Mouse (Mus musculus): ENCODE results near the gene Satb1. TPM values are rescaled to one million over a fixed set of nuclear protein-coding genes. Genes with fewer than 3 reads are reported as not detected.

Gene Satb1
- polyA plus RNA-seq, 1 experiment: 0.67 TPM

DNA sequence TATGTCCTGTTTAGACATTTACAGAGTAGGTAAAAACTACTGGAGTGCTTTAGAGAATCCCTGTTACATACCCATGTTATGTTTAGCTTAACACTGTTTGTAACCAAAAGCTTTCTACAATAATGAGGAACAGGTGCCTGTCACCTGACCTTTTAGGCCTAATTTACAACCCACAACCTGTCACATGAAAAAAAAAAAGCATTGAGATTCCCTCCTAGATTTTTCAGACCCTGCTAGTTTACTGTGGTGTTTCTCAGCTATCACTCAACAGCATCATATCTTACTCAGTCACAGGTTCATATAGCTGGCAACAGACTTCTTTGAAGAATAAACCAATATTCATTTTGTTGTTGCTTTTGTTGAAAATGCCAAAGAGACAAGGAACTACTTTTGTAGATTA lies 3.7 kb downstream of the Satb1 start:
- TF ChIP-seq MAX (IDR thresholded peaks at IDR 0.05; ENCODE audit: low read depth) (no peak), SRF (IDR thresholded peaks at IDR 0.05; ENCODE audit: control insufficient read depth, insufficient read length, low read depth) (no peak), MYOG (IDR thresholded peaks at IDR 0.05; ENCODE audit: control insufficient read depth in 1 of 3, insufficient read depth in 1 of 3, insufficient read length in 2 of 3, low read depth in 2 of 3) (no peak), MYOD1 (IDR thresholded peaks at IDR 0.05; ENCODE audit: control insufficient read depth in 1 of 3, insufficient read length in 2 of 3, low read depth in 2 of 3) (no peak), USF1 (IDR thresholded peaks at IDR 0.05; ENCODE audit: low read depth) (no peak), CEBPB (IDR thresholded peaks at IDR 0.05; ENCODE audit: insufficient read depth, poor library complexity, severe bottlenecking) (no peak), POLR2A (IDR thresholded peaks at IDR 0.05; ENCODE audit: insufficient read length, low read depth) (no peak), POLR2AphosphoS2 (IDR thresholded peaks at IDR 0.05; ENCODE audit: insufficient read length, low read depth) (no peak), TCF3 (IDR thresholded peaks at IDR 0.05; ENCODE audit: insufficient read length, low read depth) (no peak), REST (IDR thresholded peaks at IDR 0.05; ENCODE audit: insufficient read depth, insufficient read length) (no peak), TCF12 (IDR thresholded peaks at IDR 0.05; ENCODE audit: insufficient read depth, poor library complexity, severe bottlenecking) (no peak), E2F4 (IDR thresholded peaks at IDR 0.05; ENCODE audit: insufficient read depth) (no peak)

DNA sequence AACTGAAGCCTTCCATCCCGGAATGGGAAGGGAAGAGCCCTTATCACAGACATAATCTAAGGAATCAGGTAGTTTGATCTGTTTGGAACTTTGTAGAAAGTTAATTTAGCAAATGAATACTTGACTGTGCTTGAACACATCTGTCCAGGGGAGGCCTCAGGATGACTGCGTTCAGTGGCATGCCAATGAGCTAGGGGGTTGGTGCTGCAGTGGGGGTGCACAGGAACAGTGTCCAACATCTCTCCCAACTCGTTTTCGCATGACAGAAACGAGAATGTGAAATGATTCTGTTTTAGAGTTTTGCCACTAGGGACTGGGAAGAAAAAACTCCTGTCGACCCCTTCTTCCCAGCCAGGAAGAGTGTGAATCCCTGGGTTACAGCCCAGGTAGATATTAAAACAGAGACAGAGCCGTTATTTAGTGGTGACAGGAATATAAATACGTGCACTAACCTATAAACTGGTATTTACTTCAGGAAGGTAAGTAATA lies 5.1 kb downstream of the Satb1 start:
- Histone ChIP-seq H3K36me3 (ENCODE audit: control insufficient read depth, insufficient read depth) (no peaks in the 10 kb centered on the region), H3K4me3 (no peak overlapping the region), H3K4me2 (ENCODE audit: low read depth) (no peak overlapping the region), H3K79me2 (ENCODE audit: control insufficient read depth, insufficient read depth) (no peaks in the 10 kb centered on the region), H3ac (ENCODE audit: control insufficient read depth, insufficient read length) (no peak overlapping the region), H3K27me3 (ENCODE audit: control insufficient read depth, insufficient read depth, insufficient read length) (peaks cover 30% of the 10 kb centered on the region)
- TF ChIP-seq CEBPB (IDR thresholded peaks at IDR 0.05; ENCODE audit: insufficient read depth, poor library complexity, severe bottlenecking): no peak
- no peak for TF ChIP-seq TCF12 (IDR thresholded peaks at IDR 0.05; ENCODE audit: insufficient read depth, poor library complexity, severe bottlenecking)
- no peak for TF ChIP-seq MAX (IDR thresholded peaks at IDR 0.05; ENCODE audit: low read depth)
- no peak for TF ChIP-seq MYOG (IDR thresholded peaks at IDR 0.05; ENCODE audit: control insufficient read depth in 1 of 3, insufficient read depth in 1 of 3, insufficient read length in 2 of 3, low read depth in 2 of 3)
- no peak for TF ChIP-seq POLR2A (IDR thresholded peaks at IDR 0.05; ENCODE audit: insufficient read length, low read depth)
- no peak for TF ChIP-seq TCF3 (IDR thresholded peaks at IDR 0.05; ENCODE audit: insufficient read length, low read depth)
- TF ChIP-seq POLR2AphosphoS2 (IDR thresholded peaks at IDR 0.05; ENCODE audit: insufficient read length, low read depth): no peak
- TF ChIP-seq MYOD1 (IDR thresholded peaks at IDR 0.05; ENCODE audit: control insufficient read depth in 1 of 3, insufficient read length in 2 of 3, low read depth in 2 of 3): no peak
- TF ChIP-seq REST (IDR thresholded peaks at IDR 0.05; ENCODE audit: insufficient read depth, insufficient read length): no peak
- no peak for TF ChIP-seq E2F4 (IDR thresholded peaks at IDR 0.05; ENCODE audit: insufficient read depth)

More for the DNA sequence above, 3.7 kb downstream of the Satb1 start:
- Histone ChIP-seq H3K27me3 (ENCODE audit: control insufficient read depth, insufficient read depth, insufficient read length) (peaks cover 30% of the 10 kb centered on the region), H3K79me2 (ENCODE audit: control insufficient read depth, insufficient read depth) (no peaks in the 10 kb centered on the region), H3K4me2 (ENCODE audit: low read depth) (no peak overlapping the region), H3K4me3 (no peak overlapping the region), H3ac (ENCODE audit: control insufficient read depth, insufficient read length) (no peak overlapping the region), H3K36me3 (ENCODE audit: control insufficient read depth, insufficient read depth) (no peaks in the 10 kb centered on the region)

DNA sequence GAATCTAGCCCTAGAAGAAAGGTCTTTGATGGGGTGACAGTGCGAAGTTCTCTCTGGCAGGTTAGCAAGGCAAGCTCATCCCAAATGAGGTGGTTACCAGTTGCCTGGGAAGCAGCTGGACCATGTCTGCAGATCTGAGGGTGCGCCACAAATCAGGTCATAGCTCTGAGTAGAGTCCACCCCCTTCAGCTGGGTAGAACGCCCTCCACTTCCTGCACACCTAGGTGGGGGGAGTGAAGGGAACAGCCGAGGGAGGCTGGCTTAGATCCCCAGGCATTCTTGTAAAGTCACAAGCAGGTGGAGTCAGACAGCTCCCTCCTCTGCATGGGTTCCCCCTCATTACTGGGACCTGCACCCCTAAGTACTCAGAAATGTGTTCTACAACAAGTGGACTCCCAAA lies 6.6 kb downstream of the Satb1 start:
- H3K27me3 ChIP-seq (ENCODE audit: control insufficient read depth, insufficient read depth, insufficient read length): peaks cover 15% of the 10 kb centered on the region
- H3K36me3 ChIP-seq (ENCODE audit: control insufficient read depth, insufficient read depth): no peaks in the 10 kb centered on the region
- no peaks in the 10 kb centered on the region for H3K79me2 ChIP-seq (ENCODE audit: control insufficient read depth, insufficient read depth)
- no peak for TF ChIP-seq REST (IDR thresholded peaks at IDR 0.05; ENCODE audit: insufficient read depth, insufficient read length)
- no peak for TF ChIP-seq USF1 (IDR thresholded peaks at IDR 0.05; ENCODE audit: low read depth)
- TF ChIP-seq TCF12 (IDR thresholded peaks at IDR 0.05; ENCODE audit: insufficient read depth, poor library complexity, severe bottlenecking): no peak
- no peak for TF ChIP-seq E2F4 (IDR thresholded peaks at IDR 0.05; ENCODE audit: insufficient read depth)
- no peak for TF ChIP-seq POLR2AphosphoS2 (IDR thresholded peaks at IDR 0.05; ENCODE audit: insufficient read length, low read depth)
- no peak for TF ChIP-seq SRF (IDR thresholded peaks at IDR 0.05; ENCODE audit: control insufficient read depth, insufficient read length, low read depth)
- TF ChIP-seq CEBPB (IDR thresholded peaks at IDR 0.05; ENCODE audit: insufficient read depth, poor library complexity, severe bottlenecking): no peak
- TF ChIP-seq MYOG (IDR thresholded peaks at IDR 0.05; ENCODE audit: control insufficient read depth in 1 of 3, insufficient read depth in 1 of 3, insufficient read length in 2 of 3, low read depth in 2 of 3): no peak
- H3K4me2 ChIP-seq (ENCODE audit: low read depth): no peak overlapping the region
- H3ac ChIP-seq (ENCODE audit: control insufficient read depth, insufficient read length): no peak overlapping the region
- H3K4me3 ChIP-seq: no peak overlapping the region

DNA sequence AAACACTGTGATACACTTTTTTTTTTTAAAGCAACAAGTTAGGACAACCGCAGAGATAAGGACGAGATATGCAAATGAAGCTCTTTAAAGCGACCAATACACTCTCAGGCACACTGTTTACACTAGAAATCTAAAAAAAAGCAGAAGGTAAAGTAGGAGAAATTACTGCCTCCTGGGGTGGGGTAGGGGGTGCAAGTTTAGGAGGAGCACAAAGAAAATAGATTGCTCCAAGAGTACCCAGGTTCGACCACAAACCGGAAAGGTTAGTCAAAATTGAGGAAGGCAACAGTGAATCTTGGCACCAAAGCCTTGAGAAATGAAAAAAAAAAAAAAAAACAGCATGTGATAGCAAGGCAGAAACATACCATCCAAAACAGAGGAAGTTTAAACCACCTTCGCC lies 18.8 kb downstream of the Satb1 start:
- Histone ChIP-seq H3K4me3 (no peak overlapping the region), H3K27me3 (ENCODE audit: control insufficient read depth, insufficient read depth, insufficient read length) (peaks cover 19% of the 10 kb centered on the region), H3ac (ENCODE audit: control insufficient read depth, insufficient read length) (no peak overlapping the region), H3K36me3 (ENCODE audit: control insufficient read depth, insufficient read depth) (no peaks in the 10 kb centered on the region), H3K4me2 (ENCODE audit: low read depth) (no peak overlapping the region), H3K79me2 (ENCODE audit: control insufficient read depth, insufficient read depth) (no peaks in the 10 kb centered on the region)
- TF ChIP-seq CEBPB (IDR thresholded peaks at IDR 0.05; ENCODE audit: insufficient read depth, poor library complexity, severe bottlenecking): no peak
- no peak for TF ChIP-seq USF1 (IDR thresholded peaks at IDR 0.05; ENCODE audit: low read depth)
- TF ChIP-seq MAX (IDR thresholded peaks at IDR 0.05; ENCODE audit: low read depth): no peak
- TF ChIP-seq REST (IDR thresholded peaks at IDR 0.05; ENCODE audit: insufficient read depth, insufficient read length): no peak

DNA sequence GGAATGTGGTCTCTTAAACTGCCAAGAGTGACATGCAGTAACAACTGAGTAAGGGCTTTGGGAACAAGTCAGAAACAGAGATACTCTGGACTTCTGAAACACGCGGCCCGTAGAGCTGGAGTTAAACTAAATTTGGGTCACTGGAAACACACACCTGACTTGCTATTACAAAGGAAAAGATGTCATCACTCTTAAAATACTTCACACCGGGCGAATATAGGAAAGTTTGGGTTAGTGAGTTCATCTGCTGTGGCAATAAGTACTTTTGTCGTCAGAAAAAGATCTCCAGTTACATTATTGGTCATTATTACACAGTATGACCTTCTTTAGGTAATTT lies 19.3 kb downstream of the Satb1 start:
- no peak overlapping the region for H3K4me3 ChIP-seq
- no peak for TF ChIP-seq TCF3 (IDR thresholded peaks at IDR 0.05; ENCODE audit: insufficient read length, low read depth)
- no peak for TF ChIP-seq POLR2AphosphoS2 (IDR thresholded peaks at IDR 0.05; ENCODE audit: insufficient read length, low read depth)
- no peak for TF ChIP-seq MYOD1 (IDR thresholded peaks at IDR 0.05; ENCODE audit: control insufficient read depth in 1 of 3, insufficient read length in 2 of 3, low read depth in 2 of 3)
- TF ChIP-seq TCF12 (IDR thresholded peaks at IDR 0.05; ENCODE audit: insufficient read depth, poor library complexity, severe bottlenecking): no peak
- no peak for TF ChIP-seq POLR2A (IDR thresholded peaks at IDR 0.05; ENCODE audit: insufficient read length, low read depth)
- TF ChIP-seq SRF (IDR thresholded peaks at IDR 0.05; ENCODE audit: control insufficient read depth, insufficient read length, low read depth): no peak
- TF ChIP-seq USF1 (IDR thresholded peaks at IDR 0.05; ENCODE audit: low read depth): no peak
- TF ChIP-seq REST (IDR thresholded peaks at IDR 0.05; ENCODE audit: insufficient read depth, insufficient read length): no peak
- TF ChIP-seq MAX (IDR thresholded peaks at IDR 0.05; ENCODE audit: low read depth): no peak
- no peak for TF ChIP-seq CEBPB (IDR thresholded peaks at IDR 0.05; ENCODE audit: insufficient read depth, poor library complexity, severe bottlenecking)
- no peak for TF ChIP-seq MYOG (IDR thresholded peaks at IDR 0.05; ENCODE audit: control insufficient read depth in 1 of 3, insufficient read depth in 1 of 3, insufficient read length in 2 of 3, low read depth in 2 of 3)
- TF ChIP-seq E2F4 (IDR thresholded peaks at IDR 0.05; ENCODE audit: insufficient read depth): no peak
- H3K4me2 ChIP-seq (ENCODE audit: low read depth): peak overlapping the region; percentile 62
- no peaks in the 10 kb centered on the region for H3K36me3 ChIP-seq (ENCODE audit: control insufficient read depth, insufficient read depth)
- peaks cover 19% of the 10 kb centered on the region for H3K27me3 ChIP-seq (ENCODE audit: control insufficient read depth, insufficient read depth, insufficient read length)
- H3ac ChIP-seq (ENCODE audit: control insufficient read depth, insufficient read length): no peak overlapping the region
- no peaks in the 10 kb centered on the region for H3K79me2 ChIP-seq (ENCODE audit: control insufficient read depth, insufficient read depth)

Data from myocyte (in vitro differentiated cells).